Mouse (Mus musculus) stomach, embryonic 14.5 days (tissue): ENCODE measurements around the gene Ptpn23. TPM values are rescaled to one million over a fixed set of nuclear protein-coding genes. Genes with fewer than 3 reads are reported as not detected.

Experiments used
- polyA plus RNA-seq: library from polyadenylated mRNA; unstranded; fragments of >200 nt; fragmentation: Nextera tagmentation; extraction: Ambion mirVana; gene quantifications from 2 replicates; pipeline ENCODE4 v1.2.1, GENCODE M21; 2014

Gene Ptpn23
- polyA plus RNA-seq, 1 experiment from 2014 or later, result 21.3 TPM

Other genes with a start within 250 kb of the Ptpn23 start
- gene Cspg5, start 164.4 kb downstream of the Ptpn23 start, polyA plus RNA-seq, result 3.2 and 3.5 TPM in 2 replicates
- gene Elp6, start 103.0 kb downstream of the Ptpn23 start, polyA plus RNA-seq, result 23.6 and 25.5 TPM in 2 replicates
- 28.4 and 32.3 TPM in 2 replicates for gene Scap, start 74.9 kb downstream of the Ptpn23 start, polyA plus RNA-seq
- 9.6 and 13.1 TPM in 2 replicates for gene Ngp, start 11.5 kb upstream of the Ptpn23 start, polyA plus RNA-seq
- gene Klhl18, start 68.5 kb upstream of the Ptpn23 start, polyA plus RNA-seq, result 10.7 and 10.9 TPM in 2 replicates
- 0.72 and 1.0 TPM in 2 replicates for gene Kif9, start 68.7 kb upstream of the Ptpn23 start, polyA plus RNA-seq
- 59.6 and 61.7 TPM in 2 replicates for gene Setd2, start 124.4 kb upstream of the Ptpn23 start, polyA plus RNA-seq
- 17.6 and 19.4 TPM in 2 replicates for gene Nradd, start 216.2 kb upstream of the Ptpn23 start, polyA plus RNA-seq
- 4.3 and 4.5 TPM in 2 replicates for gene Nbeal2, start 245.9 kb upstream of the Ptpn23 start, polyA plus RNA-seq
- 138 TPM in 2 replicates for gene Ccdc12, start 248.3 kb upstream of the Ptpn23 start, polyA plus RNA-seq